Mouse (Mus musculus) erythroblast, embryonic 14.5 days (primary cell): ENCODE measurements around the gene Fbxo30.

Experiments
- GATA1 ChIP-seq: IDR thresholded peaks from 2 replicates; pipeline ENCODE4 v1.6.1; 2012; ENCODE audit warnings: low read length, inconsistent platforms, mixed read lengths
- TAL1 ChIP-seq: IDR thresholded peaks from 3 replicates; pipeline ENCODE4 v1.6.1; 2012; ENCODE audit warnings: low read length, inconsistent platforms, mixed read lengths

DNA sequence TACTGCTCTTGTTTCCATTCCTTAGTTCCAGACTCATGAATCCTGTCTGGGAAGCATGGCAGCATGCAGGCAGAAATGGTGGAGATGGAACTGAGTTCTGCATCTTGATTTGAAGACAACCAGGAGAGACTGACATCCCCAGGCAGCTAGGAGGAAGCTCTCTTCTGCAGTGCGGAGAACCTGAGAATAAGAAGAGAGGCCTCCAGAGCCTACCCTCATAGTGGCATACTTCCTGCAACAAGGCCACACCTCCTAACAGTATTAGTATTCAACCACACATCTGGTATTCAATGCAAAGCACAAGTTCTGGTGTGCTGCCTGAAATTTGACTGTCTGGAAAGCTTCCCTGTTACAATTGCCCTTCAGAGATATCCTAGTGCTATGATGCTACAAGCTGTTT lies 28.7 kb downstream of the Fbxo30 start:
- TF ChIP-seq GATA1: no peak
- no peak for TF ChIP-seq TAL1
